Mouse (Mus musculus): Measurements from ENCODE around the gene Krtap19-5. TPM values are rescaled to one million over a fixed set of nuclear protein-coding genes. Genes with fewer than 3 reads are reported as not detected.

The Krtap19-5 gene
- total and polyA plus RNA-seq, 2 experiments from 2014 or later = not detected

- TF ChIP-seq CTCF (IDR thresholded peaks at IDR 0.05; ENCODE audit: low read depth) (no peak), EP300 (IDR thresholded peaks at IDR 0.05; ENCODE audit: low read depth) (no peak)
- Histone ChIP-seq H3K9ac (replicated peaks; ENCODE audit: low read depth, low read length) (no peak overlapping the region), H3K27me3 (ENCODE audit: control insufficient read depth, insufficient read depth, low read length) (no peaks in the 10 kb centered on the region), H3K4me3 (ENCODE audit: low read depth, low read length) (no peak overlapping the region), H3K9me3 (replicated peaks; ENCODE audit: control insufficient read depth, low read length) (no peaks in the 10 kb centered on the region), H3K4me2 (ENCODE audit: low read depth, low read length) (no peak overlapping the region), H3K4me1 (ENCODE audit: control insufficient read depth, insufficient read depth) (no peaks in the 10 kb centered on the region), H3K36me3 (replicated peaks; ENCODE audit: control insufficient read depth, insufficient read depth, low read length) (no peaks in the 10 kb centered on the region), H3K27ac (ENCODE audit: low read depth) (no peak overlapping the region)
- WGBS = 90% methylated on average over 1 of the region's 1 CpGs
- no peak for DNase-seq (ENCODE audit: low spot score)
- no peak for ATAC-seq (ENCODE audit: insufficient read depth, low read depth)
Observed at GRCm38 (mm10) chr16:88847363-88847762, 48.9 kb downstream of the Krtap19-5 start.

Other genes starting within 250 kb of the Krtap19-5 start
- not detected in 2 replicates for gene Krtap26-1, start 248.7 kb downstream of the Krtap19-5 start, total RNA-seq (2014; rRNA removed; ENCODE audit: low replicate concordance)
- gene Krtap26-1, start 248.7 kb downstream of the Krtap19-5 start, polyA plus RNA-seq (2015; fragmentation: Nextera tagmentation; extraction: Ambion mirVana) = not detected in 2 replicates
- gene Krtap27-1, start 224.8 kb downstream of the Krtap19-5 start, total RNA-seq (2014; rRNA removed; ENCODE audit: low replicate concordance) = not detected in 2 replicates
- not detected in 2 replicates for gene Krtap27-1, start 224.8 kb downstream of the Krtap19-5 start, polyA plus RNA-seq (2015; fragmentation: Nextera tagmentation; extraction: Ambion mirVana)
- not detected in 2 replicates for gene 2310061N02Rik, start 188.5 kb downstream of the Krtap19-5 start, total RNA-seq (2014; rRNA removed; ENCODE audit: low replicate concordance)
- not detected in 2 replicates for gene 2310061N02Rik, start 188.5 kb downstream of the Krtap19-5 start, polyA plus RNA-seq (2015; fragmentation: Nextera tagmentation; extraction: Ambion mirVana)
- not detected in 2 replicates for gene Krtap13-1, start 167.6 kb downstream of the Krtap19-5 start, total RNA-seq (2014; rRNA removed; ENCODE audit: low replicate concordance)
- gene Krtap13-1, start 167.6 kb downstream of the Krtap19-5 start, polyA plus RNA-seq (2015; fragmentation: Nextera tagmentation; extraction: Ambion mirVana) = not detected in 2 replicates
- not detected in 2 replicates for gene Krtap13, start 144.8 kb downstream of the Krtap19-5 start, total RNA-seq (2014; rRNA removed; ENCODE audit: low replicate concordance)
- not detected in 2 replicates for gene Krtap13, start 144.8 kb downstream of the Krtap19-5 start, polyA plus RNA-seq (2015; fragmentation: Nextera tagmentation; extraction: Ambion mirVana)
- gene 2310034C09Rik, start 137.6 kb downstream of the Krtap19-5 start, total RNA-seq (2014; rRNA removed; ENCODE audit: low replicate concordance) = not detected in 2 replicates
- not detected in 2 replicates for gene 2310034C09Rik, start 137.6 kb downstream of the Krtap19-5 start, polyA plus RNA-seq (2015; fragmentation: Nextera tagmentation; extraction: Ambion mirVana)
- gene 2310057N15Rik, start 122.3 kb downstream of the Krtap19-5 start, total RNA-seq (2014; rRNA removed; ENCODE audit: low replicate concordance) = not detected in 2 replicates
- not detected in 2 replicates for gene 2310057N15Rik, start 122.3 kb downstream of the Krtap19-5 start, polyA plus RNA-seq (2015; fragmentation: Nextera tagmentation; extraction: Ambion mirVana)
- not detected in 2 replicates for gene Gm5965, start 118.6 kb downstream of the Krtap19-5 start, total RNA-seq (2014; rRNA removed; ENCODE audit: low replicate concordance)
- gene Gm5965, start 118.6 kb downstream of the Krtap19-5 start, polyA plus RNA-seq (2015; fragmentation: Nextera tagmentation; extraction: Ambion mirVana) = not detected in 2 replicates
- not detected in 2 replicates for gene Gm20741, start 84.2 kb downstream of the Krtap19-5 start, total RNA-seq (2014; rRNA removed; ENCODE audit: low replicate concordance)
- gene Gm20741, start 84.2 kb downstream of the Krtap19-5 start, polyA plus RNA-seq (2015; fragmentation: Nextera tagmentation; extraction: Ambion mirVana) = not detected in 2 replicates
- gene Krtap15, start 76.2 kb downstream of the Krtap19-5 start, total RNA-seq (2014; rRNA removed; ENCODE audit: low replicate concordance) = not detected in 2 replicates
- not detected in 2 replicates for gene Krtap15, start 76.2 kb downstream of the Krtap19-5 start, polyA plus RNA-seq (2015; fragmentation: Nextera tagmentation; extraction: Ambion mirVana)
- not detected in 2 replicates for gene Krtap14, start 70.3 kb downstream of the Krtap19-5 start, total RNA-seq (2014; rRNA removed; ENCODE audit: low replicate concordance)
- not detected in 2 replicates for gene Krtap14, start 70.3 kb downstream of the Krtap19-5 start, polyA plus RNA-seq (2015; fragmentation: Nextera tagmentation; extraction: Ambion mirVana)
- gene Krtap19-1, start 27.0 kb downstream of the Krtap19-5 start, total RNA-seq (2014; rRNA removed; ENCODE audit: low replicate concordance) = not detected in 2 replicates
- gene Krtap19-1, start 27.0 kb downstream of the Krtap19-5 start, polyA plus RNA-seq (2015; fragmentation: Nextera tagmentation; extraction: Ambion mirVana) = not detected in 2 replicates
- not detected in 2 replicates for gene Krtap19-2, start 22.2 kb downstream of the Krtap19-5 start, total RNA-seq (2014; rRNA removed; ENCODE audit: low replicate concordance)
- gene Krtap19-2, start 22.2 kb downstream of the Krtap19-5 start, polyA plus RNA-seq (2015; fragmentation: Nextera tagmentation; extraction: Ambion mirVana) = not detected in 2 replicates
- gene Krtap19-3, start 18.4 kb downstream of the Krtap19-5 start, total RNA-seq (2014; rRNA removed; ENCODE audit: low replicate concordance) = not detected in 2 replicates
- gene Krtap19-3, start 18.4 kb downstream of the Krtap19-5 start, polyA plus RNA-seq (2015; fragmentation: Nextera tagmentation; extraction: Ambion mirVana) = not detected in 2 replicates
- gene Krtap19-4, start 11.4 kb downstream of the Krtap19-5 start, total RNA-seq (2014; rRNA removed; ENCODE audit: low replicate concordance) = not detected in 2 replicates
- gene Krtap19-4, start 11.4 kb downstream of the Krtap19-5 start, polyA plus RNA-seq (2015; fragmentation: Nextera tagmentation; extraction: Ambion mirVana) = not detected in 2 replicates
- not detected in 2 replicates for gene Krtap19-9b, start 35.8 kb upstream of the Krtap19-5 start, total RNA-seq (2014; rRNA removed; ENCODE audit: low replicate concordance)
- not detected in 2 replicates for gene Krtap19-9b, start 35.8 kb upstream of the Krtap19-5 start, polyA plus RNA-seq (2015; fragmentation: Nextera tagmentation; extraction: Ambion mirVana)
- not detected in 2 replicates for gene Krtap16-3, start 66.4 kb upstream of the Krtap19-5 start, total RNA-seq (2014; rRNA removed; ENCODE audit: low replicate concordance)
- not detected in 2 replicates for gene Krtap16-3, start 66.4 kb upstream of the Krtap19-5 start, polyA plus RNA-seq (2015; fragmentation: Nextera tagmentation; extraction: Ambion mirVana)
- not detected in 2 replicates for gene Krtap22-2, start 114.3 kb upstream of the Krtap19-5 start, total RNA-seq (2014; rRNA removed; ENCODE audit: low replicate concordance)
- not detected in 2 replicates for gene Krtap22-2, start 114.3 kb upstream of the Krtap19-5 start, polyA plus RNA-seq (2015; fragmentation: Nextera tagmentation; extraction: Ambion mirVana)
- not detected in 2 replicates for gene Gm10229, start 118.8 kb upstream of the Krtap19-5 start, total RNA-seq (2014; rRNA removed; ENCODE audit: low replicate concordance)
- not detected in 2 replicates for gene Gm10229, start 118.8 kb upstream of the Krtap19-5 start, polyA plus RNA-seq (2015; fragmentation: Nextera tagmentation; extraction: Ambion mirVana)
- not detected in 2 replicates for gene Krtap6-1, start 135.2 kb upstream of the Krtap19-5 start, total RNA-seq (2014; rRNA removed; ENCODE audit: low replicate concordance)
- gene Krtap6-1, start 135.2 kb upstream of the Krtap19-5 start, polyA plus RNA-seq (2015; fragmentation: Nextera tagmentation; extraction: Ambion mirVana) = not detected in 2 replicates
- not detected in 2 replicates for gene Gm10228, start 145.0 kb upstream of the Krtap19-5 start, total RNA-seq (2014; rRNA removed; ENCODE audit: low replicate concordance)
- not detected in 2 replicates for gene Gm10228, start 145.0 kb upstream of the Krtap19-5 start, polyA plus RNA-seq (2015; fragmentation: Nextera tagmentation; extraction: Ambion mirVana)
- gene Krtap6-5, start 151.4 kb upstream of the Krtap19-5 start, total RNA-seq (2014; rRNA removed; ENCODE audit: low replicate concordance) = not detected in 2 replicates
- not detected in 2 replicates for gene Krtap6-5, start 151.4 kb upstream of the Krtap19-5 start, polyA plus RNA-seq (2015; fragmentation: Nextera tagmentation; extraction: Ambion mirVana)
- not detected in 2 replicates for gene 1110025L11Rik, start 167.5 kb upstream of the Krtap19-5 start, total RNA-seq (2014; rRNA removed; ENCODE audit: low replicate concordance)
- not detected in 2 replicates for gene 1110025L11Rik, start 167.5 kb upstream of the Krtap19-5 start, polyA plus RNA-seq (2015; fragmentation: Nextera tagmentation; extraction: Ambion mirVana)
- not detected in 2 replicates for gene Krtap6-3, start 187.6 kb upstream of the Krtap19-5 start, total RNA-seq (2014; rRNA removed; ENCODE audit: low replicate concordance)
- gene Krtap6-3, start 187.6 kb upstream of the Krtap19-5 start, polyA plus RNA-seq (2015; fragmentation: Nextera tagmentation; extraction: Ambion mirVana) = not detected in 2 replicates
- gene Gm6358, start 244.4 kb upstream of the Krtap19-5 start, total RNA-seq (2014; rRNA removed; ENCODE audit: low replicate concordance) = not detected in 2 replicates
- gene Gm6358, start 244.4 kb upstream of the Krtap19-5 start, polyA plus RNA-seq (2015; fragmentation: Nextera tagmentation; extraction: Ambion mirVana) = not detected in 2 replicates